In the genomic region with DNA sequence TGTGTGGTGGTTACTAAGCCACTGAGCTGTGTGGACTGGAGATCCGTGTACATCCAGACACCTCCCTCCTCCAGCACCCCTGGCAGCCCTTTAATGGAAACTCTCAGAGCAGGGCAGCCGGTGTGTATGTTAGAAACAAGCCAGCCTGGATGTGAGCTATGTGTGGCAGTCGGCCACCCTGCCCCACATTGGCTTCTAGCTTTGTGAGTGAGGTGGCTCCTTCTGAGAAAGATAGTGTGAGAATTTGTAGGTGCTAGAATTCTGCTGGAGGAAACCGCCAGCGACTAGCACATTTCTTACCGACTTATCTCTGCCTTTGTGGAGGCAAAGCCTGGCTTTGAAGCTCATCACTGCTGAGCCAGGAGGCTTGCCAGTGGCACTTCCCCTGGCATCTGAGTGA, we compare ENCODE assay signal across 23 mouse cellular contexts. TPM values are rescaled to one million over a fixed set of nuclear protein-coding genes. Genes with fewer than 3 reads are reported as not detected.
A peak's percentile ranks its signal among the peaks of the same experiment; 100 is the strongest.
DNase-seq lines count a peak whose midpoint lies in the region; ATAC-seq and TF ChIP-seq lines count a peak whose summit lies in the region.
"Had no signal": no experiment of that assay in that cellular context is flagged by ENCODE, and none has a peak within 500 bp of the region (broad histone marks: within the 10 kb centered on the region; RNA-seq: fewer than 3 reads in every experiment).

No protein-coding gene starts in this region.

- TF ChIP-seq POLR2A in myocyte (IDR thresholded peaks at IDR 0.05; ENCODE audit: insufficient read length, low read depth): no peak

- peaks cover 16% of the 10 kb centered on the region for H3K4me1 ChIP-seq in intestine, embryonic 14.5 days (replicated peaks; ENCODE audit: control insufficient read depth, insufficient read depth, low read length)
- H3K4me1 ChIP-seq in intestine, embryonic 15.5 days (replicated peaks): peaks cover 19% of the 10 kb centered on the region
- peaks cover 8% of the 10 kb centered on the region; the same call in 1 of the 2 replicates for H3K4me1 ChIP-seq in midbrain, postnatal 0 days (ENCODE audit: insufficient read depth, low read length)
- peaks cover 28% of the 10 kb centered on the region for H3K4me1 ChIP-seq in midbrain, embryonic 15.5 days

- no peak overlapping the region for H3ac ChIP-seq in myocyte (ENCODE audit: control insufficient read depth, insufficient read length)

- H3K36me3 ChIP-seq in intestine, embryonic 14.5 days (ENCODE audit: control insufficient read depth, insufficient read depth, low read length): peaks cover 27% of the 10 kb centered on the region
- H3K36me3 ChIP-seq in intestine, embryonic 15.5 days: peaks cover 13% of the 10 kb centered on the region; the same call in 1 of the 2 replicates
- 0 out of 2 replicates have a peak, but pooled peaks cover 3% of the 10 kb centered on the region for H3K36me3 ChIP-seq in midbrain, postnatal 0 days (ENCODE audit: insufficient read depth, low read length)
- H3K36me3 ChIP-seq in midbrain, embryonic 15.5 days (replicated peaks): peaks cover 5% of the 10 kb centered on the region
- H3K36me3 ChIP-seq in myocyte (ENCODE audit: control insufficient read depth, insufficient read depth): peaks cover 22% of the 10 kb centered on the region

- WGBS in intestine, embryonic 14.5 days: 79% methylated on average over 6 of the region's 6 CpGs
- 69% methylated on average over 6 of the region's 6 CpGs for WGBS in intestine, embryonic 15.5 days
- WGBS in midbrain, postnatal 0 days: 62% methylated on average over 6 of the region's 6 CpGs
- 67% methylated on average over 6 of the region's 6 CpGs for WGBS in midbrain, embryonic 15.5 days

- H3K27ac ChIP-seq in gastrocnemius, adult 2 months: peak overlapping the region; percentile 53; the same call in 1 of the 2 replicates
- H3K27ac ChIP-seq in intestine, embryonic 14.5 days (ENCODE audit: low read depth): peak overlapping the region; percentile 43; the same call in 1 of the 2 replicates
- no peak overlapping the region for H3K27ac ChIP-seq in intestine, embryonic 15.5 days
- H3K27ac ChIP-seq in midbrain, postnatal 0 days (ENCODE audit: low read depth, low read length): 0 out of 2 replicates have a peak overlapping the region, but pooled peaks have one; percentile 4
- H3K27ac ChIP-seq in midbrain, embryonic 15.5 days: no peak overlapping the region
- H3K27ac ChIP-seq: heart, embryonic 15.5 days; kidney, postnatal 0 days; liver, embryonic 12.5 days had no signal

- no peaks in the 10 kb centered on the region for H3K27me3 ChIP-seq in intestine, embryonic 14.5 days (replicated peaks; ENCODE audit: control insufficient read depth, insufficient read depth, low read length)
- no peaks in the 10 kb centered on the region for H3K27me3 ChIP-seq in intestine, embryonic 15.5 days (replicated peaks)
- H3K27me3 ChIP-seq in midbrain, postnatal 0 days (ENCODE audit: insufficient read depth, low read length): no peaks in the 10 kb centered on the region
- no peaks in the 10 kb centered on the region for H3K27me3 ChIP-seq in midbrain, embryonic 15.5 days (replicated peaks)
- H3K27me3 ChIP-seq in myocyte (ENCODE audit: control insufficient read depth, insufficient read depth, insufficient read length): no peaks in the 10 kb centered on the region
- H3K27me3 ChIP-seq: heart, embryonic 15.5 days had no signal

- peaks cover 93% of the 10 kb centered on the region for H3K79me2 ChIP-seq in myocyte (ENCODE audit: control insufficient read depth, insufficient read depth)

- no peak for TF ChIP-seq CTCF in gastrocnemius, adult 2 months (IDR thresholded peaks at IDR 0.05)
- no peak for TF ChIP-seq CTCF in midbrain, postnatal 0 days (IDR thresholded peaks at IDR 0.05)

- no peak for DNase-seq in gastrocnemius, adult 2 months
- DNase-seq in gastrocnemius, postnatal 36 days: no peak
- DNase-seq in intestine, embryonic 14.5 days (ENCODE audit: low spot score): no peak
- no peak for DNase-seq in midbrain, postnatal 0 days (ENCODE audit: low spot score)
- DNase-seq in kidney, adult 8-10 months: no peak
- DNase-seq: adrenal gland, postnatal 10 days; cerebellum, adult 11-12 months; lung, embryonic 14.5 days; lung, postnatal 4 days; thymus, adult 2 months had no signal

- no peak overlapping the region for H3K4me3 ChIP-seq in gastrocnemius, adult 2 months
- no peak overlapping the region for H3K4me3 ChIP-seq in intestine, embryonic 14.5 days (ENCODE audit: low read depth, low read length)
- no peak overlapping the region for H3K4me3 ChIP-seq in intestine, embryonic 15.5 days (replicated peaks)
- H3K4me3 ChIP-seq in midbrain, postnatal 0 days (ENCODE audit: low read depth, low read length): no peak overlapping the region
- H3K4me3 ChIP-seq in midbrain, embryonic 15.5 days: no peak overlapping the region
- H3K4me3 ChIP-seq in myocyte: no peak overlapping the region
- H3K4me3 ChIP-seq: heart, embryonic 15.5 days; liver, embryonic 12.5 days had no signal

- intact Hi-C loops in gastrocnemius, adult 2 months (cut with DNase I): loop anchor here (5.0 kb wide), 1 partner anchor 239 kb away; no protein-coding TSS in a partner anchor
- intact Hi-C loops in gastrocnemius, postnatal 36 days (cut with DNase I): no loop called here

- no peak for ATAC-seq in intestine, embryonic 14.5 days (replicated peaks; ENCODE audit: low FRiP score, low TSS enrichment, low read depth)
- ATAC-seq in intestine, embryonic 15.5 days: no peak
- no peak for ATAC-seq in midbrain, postnatal 0 days (ENCODE audit: low FRiP score)
- no peak for ATAC-seq in midbrain, embryonic 15.5 days (replicated peaks)
- ATAC-seq: intestine, embryonic 16.5 days; liver, embryonic 12.5 days; midbrain, embryonic 16.5 days had no signal

- H3K9me3 ChIP-seq in intestine, embryonic 14.5 days (ENCODE audit: control insufficient read depth, low read length): no peaks in the 10 kb centered on the region
- H3K9me3 ChIP-seq in intestine, embryonic 15.5 days: no peaks in the 10 kb centered on the region
- H3K9me3 ChIP-seq in midbrain, postnatal 0 days (ENCODE audit: low read length): no peaks in the 10 kb centered on the region
- H3K9me3 ChIP-seq in midbrain, embryonic 15.5 days: no peaks in the 10 kb centered on the region
- H3K9me3 ChIP-seq: heart, embryonic 15.5 days; liver, embryonic 12.5 days had no signal

- no peak overlapping the region for H3K9ac ChIP-seq in intestine, embryonic 14.5 days (ENCODE audit: low read length)
- H3K9ac ChIP-seq in intestine, embryonic 15.5 days: no peak overlapping the region
- no peak overlapping the region for H3K9ac ChIP-seq in midbrain, postnatal 0 days (replicated peaks; ENCODE audit: low read length, poor library complexity, severe bottlenecking)
- H3K9ac ChIP-seq in midbrain, embryonic 15.5 days: no peak overlapping the region
- H3K9ac ChIP-seq: heart, embryonic 15.5 days; liver, embryonic 12.5 days; lung, embryonic 14.5 days had no signal

- no peak overlapping the region for H3K4me2 ChIP-seq in intestine, embryonic 14.5 days (ENCODE audit: low read length)
- no peak overlapping the region for H3K4me2 ChIP-seq in intestine, embryonic 15.5 days (replicated peaks)
- H3K4me2 ChIP-seq in midbrain, postnatal 0 days (ENCODE audit: low read depth, low read length, poor library complexity, severe bottlenecking): no peak overlapping the region
- H3K4me2 ChIP-seq in midbrain, embryonic 15.5 days: no peak overlapping the region
- H3K4me2 ChIP-seq in myocyte (ENCODE audit: low read depth): no peak overlapping the region
- H3K4me2 ChIP-seq: heart, embryonic 15.5 days; liver, embryonic 12.5 days; lung, embryonic 14.5 days had no signal

TF ChIP-seq in myocyte, 11 proteins besides CTCF, POLR2A, EP300 and RAD21:
- TF ChIP-seq TCF12 (IDR thresholded peaks at IDR 0.05; ENCODE audit: insufficient read depth, poor library complexity, severe bottlenecking): no peak
- TF ChIP-seq MYOD1 (IDR thresholded peaks at IDR 0.05; ENCODE audit: control insufficient read depth in 1 of 3, insufficient read length in 2 of 3, low read depth in 2 of 3): no peak
- no peak for TF ChIP-seq SRF (IDR thresholded peaks at IDR 0.05; ENCODE audit: control insufficient read depth, insufficient read length, low read depth)
- TF ChIP-seq MAX (IDR thresholded peaks at IDR 0.05; ENCODE audit: low read depth): no peak
- TF ChIP-seq POLR2AphosphoS2 (IDR thresholded peaks at IDR 0.05; ENCODE audit: insufficient read length, low read depth): peak; percentile 11
- no peak for TF ChIP-seq MYOG (IDR thresholded peaks at IDR 0.05; ENCODE audit: control insufficient read depth in 1 of 3, insufficient read depth in 1 of 3, insufficient read length in 2 of 3, low read depth in 2 of 3)

RNA-seq across cellular contexts. Expression of gene Sh3pxd2b, which starts 5.3 kb away (rescaled TPM):
- total RNA-seq in gastrocnemius, adult 2 months (2021): 1 to 10 TPM; 2.5 to 7.1 TPM
- 1 to 10 TPM; 3.6 to 4.3 TPM for total RNA-seq in gastrocnemius, postnatal 36 days (2021)
- 20.0 and 23.1 TPM in 2 replicates for polyA plus RNA-seq in intestine, embryonic 14.5 days (2014; fragmentation: Nextera tagmentation; extraction: Ambion mirVana)
- 12.9 and 13.5 TPM in 2 replicates for polyA plus RNA-seq in intestine, embryonic 15.5 days (2015; fragmentation: Nextera tagmentation; extraction: Ambion mirVana)
- 46.4 and 47.5 TPM in 2 replicates for total RNA-seq in midbrain, postnatal 0 days (2014; rRNA removed)
- polyA plus RNA-seq in midbrain, postnatal 0 days (2015; fragmentation: Nextera tagmentation; extraction: Ambion mirVana): 8.6 and 8.7 TPM in 2 replicates
- polyA plus RNA-seq in midbrain, embryonic 15.5 days (2015; fragmentation: Nextera tagmentation; extraction: Ambion mirVana): 26.1 and 27.0 TPM in 2 replicates
- 22.3 TPM for polyA plus RNA-seq in myocyte (2012; fragmentation: generic; extraction: Trizol)

RNA-seq across cellular contexts. Expression of gene Hbq1a, which starts 53.1 kb away (rescaled TPM):
- not detected for total RNA-seq in gastrocnemius, adult 2 months (2021)
- not detected for total RNA-seq in gastrocnemius, postnatal 36 days (2021)
- polyA plus RNA-seq in intestine, embryonic 14.5 days (2014; fragmentation: Nextera tagmentation; extraction: Ambion mirVana): not detected in 2 replicates
- polyA plus RNA-seq in intestine, embryonic 15.5 days (2015; fragmentation: Nextera tagmentation; extraction: Ambion mirVana): 0.40 and 0.68 TPM in 2 replicates
- 3.2 and 3.6 TPM in 2 replicates for total RNA-seq in midbrain, postnatal 0 days (2014; rRNA removed)
- polyA plus RNA-seq in midbrain, postnatal 0 days (2015; fragmentation: Nextera tagmentation; extraction: Ambion mirVana): 2.7 and 2.8 TPM in 2 replicates
- 1.2 and 1.5 TPM in 2 replicates for polyA plus RNA-seq in midbrain, embryonic 15.5 days (2015; fragmentation: Nextera tagmentation; extraction: Ambion mirVana)
- polyA plus RNA-seq in myocyte (2012; fragmentation: generic; extraction: Trizol): 0.24 TPM
- total RNA-seq: adrenal gland, postnatal 10 days; gastrocnemius, adult 8-10 months; hematopoietic stem cell, adult 5-6 weeks had no signal
- polyA plus RNA-seq: forebrain, embryonic 11.5 days; kidney, postnatal 0 days; small intestine, adult 2 months; thymus, adult 2 months; urinary bladder, adult 2 months had no signal

RNA-seq across cellular contexts. Expression of gene Hba-a2, which starts 56.7 kb away (rescaled TPM):
- total RNA-seq in gastrocnemius, adult 2 months (2021): 100 to 1,000 TPM; 153 to 208 TPM
- 100 to 1,000 TPM; 195 to 294 TPM for total RNA-seq in gastrocnemius, postnatal 36 days (2021)
- polyA plus RNA-seq in intestine, embryonic 14.5 days (2014; fragmentation: Nextera tagmentation; extraction: Ambion mirVana): 5,179 and 7,428 TPM in 2 replicates
- polyA plus RNA-seq in intestine, embryonic 15.5 days (2015; fragmentation: Nextera tagmentation; extraction: Ambion mirVana): 10,966 and 11,197 TPM in 2 replicates
- 1,333 and 2,070 TPM in 2 replicates for total RNA-seq in midbrain, postnatal 0 days (2014; rRNA removed)
- 1,100 and 1,214 TPM in 2 replicates for polyA plus RNA-seq in midbrain, postnatal 0 days (2015; fragmentation: Nextera tagmentation; extraction: Ambion mirVana)
- polyA plus RNA-seq in midbrain, embryonic 15.5 days (2015; fragmentation: Nextera tagmentation; extraction: Ambion mirVana): 6,359 and 8,071 TPM in 2 replicates
- polyA plus RNA-seq in myocyte (2012; fragmentation: generic; extraction: Trizol): not detected

Comparison
In these comparisons a context has a peak if more than half of its experiments do, and no peak if none do; other contexts are left out.
1. H3K27ac ChIP-seq: peak in gastrocnemius, adult 2 months (single experiment), intestine, embryonic 14.5 days (single experiment) and midbrain, postnatal 0 days (single experiment); none in intestine, embryonic 15.5 days (single experiment) and midbrain, embryonic 15.5 days (single experiment).
2. RNA of gene Hba-a2, which starts 56.7 kb away (polyA plus RNA-seq): 10,966 to 11,197 TPM in intestine, embryonic 15.5 days, 5,179 to 7,428 TPM in intestine, embryonic 14.5 days, 6,359 to 8,071 TPM in midbrain, embryonic 15.5 days and 1,100 to 1,214 TPM in midbrain, postnatal 0 days; not detected in myocyte (single experiment); every median in the first group is over 1,000 times any median in the second.